Mouse (Mus musculus) layer of hippocampus, postnatal 36 days (tissue): ENCODE measurements around the gene Olfr1270. TPM values are rescaled to one million over a fixed set of nuclear protein-coding genes. Genes with fewer than 3 reads are reported as not detected.
"Not testable (repeated sequence)": the region's sequence is repeated elsewhere in the genome, so short reads cannot be mapped to it uniquely, and the experiment has no call there.

Experiments
- DNase-seq, 2 experiments: peaks; one replicate each; pipeline ENCODE4 v3.0.0; 2022
- total RNA-seq, 2 experiments: library from RNA; stranded (reverse); gene quantifications; 2 replicates each; pipeline ENCODE4 v1.2.3; 2021

The Olfr1270 gene
- total RNA-seq: not detected

GRCm38 (mm10) chr2:90152991-90153390 is at the start of gene Olfr1270:
Olfr1270 (minus strand) TSS chr2:90153091.
- DNase-seq: no peak

GRCm38 (mm10) chr2:90199606-90200005 is 46.7 kb upstream of the Olfr1270 start:
- not testable (repeated sequence) for DNase-seq

- DNase-seq: not testable (repeated sequence)
Measured at GRCm38 (mm10) chr2:90195285-90195684, 42.4 kb upstream of the Olfr1270 start.

- not testable (repeated sequence) for DNase-seq
Measured at GRCm38 (mm10) chr2:90194750-90195149, 41.9 kb upstream of the Olfr1270 start.

GRCm38 (mm10) chr2:90187082-90187481 is 34.2 kb upstream of the Olfr1270 start:
- not testable (repeated sequence) for DNase-seq

GRCm38 (mm10) chr2:90186082-90186481 is 33.2 kb upstream of the Olfr1270 start:
- DNase-seq: not testable (repeated sequence)

GRCm38 (mm10) chr2:90153916-90154315 is 1.0 kb upstream of the Olfr1270 start:
- no peak for DNase-seq

GRCm38 (mm10) chr2:90142196-90142595 is 10.7 kb downstream of the Olfr1270 start, which contains the start of gene Olfr32:
Olfr32 (minus strand) TSS chr2:90142296.
- no peak for DNase-seq

- no peak for DNase-seq
Measured at GRCm38 (mm10) chr2:90121312-90121711, 31.6 kb downstream of the Olfr1270 start, which contains the start of gene Olfr1269. Olfr1269 (minus strand) TSS chr2:90121412.

Other genes with a start within 250 kb of the Olfr1270 start
- gene Olfr1258, start 225.8 kb downstream of the Olfr1270 start, total RNA-seq: not detected
- not detected for gene Olfr1259, start 204.4 kb downstream of the Olfr1270 start, total RNA-seq
- gene Olfr1260, start 178.8 kb downstream of the Olfr1270 start, total RNA-seq: not detected
- not detected for gene Olfr1261, start 161.9 kb downstream of the Olfr1270 start, total RNA-seq
- gene Olfr1262, start 152.9 kb downstream of the Olfr1270 start, total RNA-seq: not detected
- gene Olfr1263, start 141.0 kb downstream of the Olfr1270 start, total RNA-seq: not detected
- not detected for gene Olfr1264, start 127.5 kb downstream of the Olfr1270 start, total RNA-seq
- gene Olfr1265, start 117.8 kb downstream of the Olfr1270 start, total RNA-seq: not detected
- not detected for gene Olfr140, start 89.5 kb downstream of the Olfr1270 start, total RNA-seq
- gene Olfr1269, start 31.7 kb downstream of the Olfr1270 start, total RNA-seq: not detected
- not detected for gene Olfr32, start 10.8 kb downstream of the Olfr1270 start, total RNA-seq
- gene Olfr1506, start 71.4 kb upstream of the Olfr1270 start, total RNA-seq: under 1 TPM in 1 of 2 experiments, not detected in 1; 0.22 TPM
- not detected for gene Olfr142, start 104.5 kb upstream of the Olfr1270 start, total RNA-seq
- gene Olfr1271, start 117.9 kb upstream of the Olfr1270 start, total RNA-seq: not detected
- gene Olfr1272, start 139.8 kb upstream of the Olfr1270 start, total RNA-seq: not detected
- gene Gm13769, start 169.1 kb upstream of the Olfr1270 start, total RNA-seq: not detected
- not detected for gene Olfr1274-ps, start 245.6 kb upstream of the Olfr1270 start, total RNA-seq